Mouse (Mus musculus) NIH3T3 (cell line): Measurements from ENCODE around the gene Nacad.
A peak's percentile ranks its signal among the peaks of the same experiment; 100 is the strongest.

Experiments
- DNase-seq: peaks from one replicate; pipeline ENCODE4 v3.0.0-alpha.2; 2012; ENCODE audit warnings: low read depth

Nacad gene

DNA sequence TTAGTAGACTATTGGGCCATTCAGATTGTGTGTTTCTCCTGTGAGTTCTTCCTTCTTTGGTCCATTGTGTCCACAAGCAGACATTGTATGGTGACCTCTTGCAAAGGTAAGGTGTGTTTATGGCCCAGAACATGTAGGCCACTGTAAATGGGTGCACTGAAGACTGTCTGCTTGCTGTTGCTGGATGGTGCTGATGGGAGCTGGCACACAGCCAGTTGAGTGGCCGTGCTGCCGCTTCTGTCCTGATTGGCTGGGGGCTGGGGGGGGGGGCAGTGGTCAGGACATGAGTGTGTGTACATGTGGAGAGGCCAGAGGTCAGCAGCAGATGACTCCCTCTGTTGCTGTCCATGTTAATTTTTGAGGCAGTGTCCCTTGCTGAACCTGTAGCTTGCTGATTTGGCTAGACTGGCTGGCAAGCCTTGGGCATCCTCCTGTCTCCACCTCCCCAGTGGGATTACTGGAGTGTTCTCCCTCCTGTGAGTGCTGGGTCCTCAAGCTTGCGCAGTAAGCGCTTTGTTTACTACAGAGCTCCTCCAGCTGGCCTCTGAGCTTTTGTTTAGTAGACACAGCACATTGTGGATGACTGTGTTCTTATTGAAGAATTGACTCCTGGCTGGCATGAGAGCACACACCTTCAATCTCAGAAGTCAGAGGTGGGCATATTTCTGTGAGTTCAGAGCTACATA is 25.6 kb downstream of the Nacad start:
- DNase-seq = no peak

- DNase-seq = no peak
These were observed 26.5 kb downstream of the Nacad start for GRCm38 (mm10) chr11:6579361-6579760.

DNA sequence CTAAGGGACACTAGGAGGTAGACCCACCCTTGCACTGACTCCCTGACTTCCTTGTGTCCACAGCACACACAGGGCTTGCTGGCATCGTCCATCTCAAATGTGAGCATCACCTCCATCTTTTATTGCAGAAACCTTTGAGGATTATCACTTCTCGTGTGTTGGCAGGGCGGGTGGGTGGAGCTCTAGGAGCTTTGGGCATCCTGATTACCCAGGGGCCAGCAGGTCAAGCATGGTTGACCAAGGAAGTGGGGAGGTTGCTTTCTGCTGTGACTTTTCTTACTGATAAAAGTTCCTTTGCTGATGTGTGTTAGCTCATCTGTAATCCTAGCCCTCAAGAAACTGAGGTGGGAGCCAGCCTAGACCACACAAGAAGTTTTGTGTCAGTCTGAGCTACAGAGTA is 29.7 kb downstream of the Nacad start:
- DNase-seq = no peak

DNA sequence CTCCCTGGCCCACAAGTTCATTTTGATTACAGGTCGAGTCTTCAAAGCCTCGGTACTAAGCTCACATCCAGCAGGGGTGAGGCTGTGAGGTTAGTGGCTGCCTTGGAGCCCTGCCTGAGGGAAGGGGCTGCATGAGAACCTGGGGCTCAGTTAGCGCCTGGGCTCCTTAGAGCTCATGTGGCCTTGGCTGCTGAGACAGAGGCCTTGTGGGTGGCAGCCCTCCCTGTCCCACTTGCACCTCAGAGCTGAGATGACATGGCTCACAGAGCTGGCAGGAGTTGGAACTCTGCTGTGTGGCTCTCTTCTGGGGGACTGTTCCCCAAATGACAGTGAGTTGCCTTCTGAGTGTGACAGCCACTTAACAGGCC is 36.5 kb downstream of the Nacad start:
- no peak for DNase-seq

DNA sequence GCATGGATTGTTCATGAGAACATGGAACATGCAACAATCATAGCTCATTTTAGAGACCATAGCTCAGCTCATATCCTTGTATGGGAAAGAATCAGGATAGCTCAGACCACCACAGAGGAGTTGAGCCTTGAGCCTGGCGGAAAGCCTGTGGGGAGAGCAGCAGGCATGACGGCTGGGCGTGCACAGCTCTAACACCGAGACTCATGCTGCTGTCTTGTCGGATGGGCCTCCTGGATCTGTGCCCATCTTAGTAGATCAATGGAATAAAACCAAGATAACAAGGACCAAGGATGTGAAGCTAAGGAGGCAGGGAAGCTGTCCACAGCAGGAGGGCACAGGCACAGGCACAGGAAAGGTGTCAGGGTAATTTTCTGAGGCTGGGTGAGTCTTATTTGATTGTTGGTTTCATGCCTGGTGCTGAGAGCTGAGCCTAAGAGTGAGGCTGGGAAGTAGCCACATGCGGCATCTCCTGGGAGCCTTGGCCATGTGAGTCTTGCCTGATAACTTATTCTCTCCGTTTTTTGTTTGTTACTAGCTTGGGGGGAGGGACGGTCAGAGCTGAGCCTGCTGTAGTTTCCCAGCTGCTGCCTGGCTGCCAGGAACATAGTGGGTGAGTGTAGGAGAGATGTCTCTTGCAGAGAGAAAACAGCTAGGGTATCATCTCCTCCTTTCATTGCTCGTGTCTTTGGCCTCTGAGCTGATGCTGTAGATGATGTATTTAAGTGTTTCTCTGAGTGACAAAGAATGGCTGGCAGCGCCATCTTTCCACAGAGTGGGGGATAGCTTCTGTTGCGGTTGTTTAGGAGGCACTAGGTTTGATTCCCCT is 37.1 kb downstream of the Nacad start:
- peak; percentile 43 for DNase-seq

DNA sequence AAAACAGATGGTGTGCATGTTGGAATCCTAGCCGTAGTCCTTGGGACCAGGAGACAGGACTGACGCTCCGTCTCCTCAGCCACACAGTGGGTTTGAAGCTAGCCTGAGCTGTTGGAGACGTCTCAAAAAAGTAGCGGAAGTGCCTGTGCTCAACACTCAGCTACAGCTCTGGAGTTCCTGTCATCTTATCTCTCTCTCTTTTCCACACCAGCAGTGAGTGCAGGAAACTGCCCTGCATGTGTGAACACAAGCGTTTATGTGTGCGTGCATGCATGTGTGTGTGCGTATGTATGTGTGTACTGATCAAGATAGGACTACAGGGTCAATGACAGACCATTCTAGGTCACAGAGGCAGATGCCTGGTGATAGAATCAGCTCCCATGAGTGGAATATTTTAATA is 37.9 kb downstream of the Nacad start:
- DNase-seq = no peak

- no peak for DNase-seq
These were observed 39.4 kb downstream of the Nacad start for GRCm38 (mm10) chr11:6566496-6566895.

- no peak for DNase-seq
These were observed 42.7 kb downstream of the Nacad start for GRCm38 (mm10) chr11:6563201-6563600.

GRCm38 (mm10) chr11:6562359-6562758 is 43.5 kb downstream of the Nacad start:
- DNase-seq = no peak

DNA sequence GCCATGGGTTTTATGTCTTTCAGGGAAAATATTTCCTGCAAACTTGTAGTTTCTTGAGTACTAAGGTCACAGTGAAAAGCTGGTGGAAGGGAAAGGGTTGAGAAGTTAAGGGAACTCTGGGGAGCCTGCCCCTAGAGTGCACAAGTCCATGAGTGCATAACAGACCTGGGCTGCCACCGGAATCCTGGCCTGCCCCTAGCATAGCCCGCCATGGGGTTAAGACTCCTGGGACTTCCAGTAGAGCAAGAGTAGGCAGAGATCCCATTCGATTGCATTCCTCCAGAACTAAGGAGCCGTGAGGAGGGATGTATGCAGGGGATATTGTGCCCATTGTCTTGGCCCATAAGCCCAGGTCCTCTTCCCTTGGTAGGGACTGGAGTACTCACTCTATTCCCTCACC is 44.4 kb downstream of the Nacad start:
- no peak for DNase-seq

- no peak for DNase-seq
These were observed 45.0 kb downstream of the Nacad start for GRCm38 (mm10) chr11:6560655-6561360.

GRCm38 (mm10) chr11:6559996-6560395 is 45.9 kb downstream of the Nacad start:
- DNase-seq = no peak

DNA sequence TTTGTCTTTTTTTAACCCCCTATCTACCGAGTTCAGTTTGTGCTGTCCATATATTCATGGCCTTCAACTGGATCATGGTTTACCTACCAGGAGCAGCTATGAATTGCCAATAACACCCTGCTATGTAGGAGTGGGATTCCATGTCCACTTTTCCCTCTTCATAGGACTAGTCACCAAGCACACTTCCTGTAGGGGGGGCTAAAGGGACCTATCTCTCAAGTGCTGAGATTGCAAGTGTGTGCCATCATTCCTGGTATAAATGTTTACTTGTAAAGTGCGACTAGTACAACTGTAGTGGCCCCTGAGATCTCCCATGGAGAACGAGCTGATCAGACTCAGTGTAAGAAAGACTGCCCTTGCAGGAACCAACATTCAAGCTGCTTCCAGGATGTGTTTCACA is 47.6 kb downstream of the Nacad start:
- peak; percentile 26 for DNase-seq

- no peak for DNase-seq
These were observed 55.7 kb downstream of the Nacad start for GRCm38 (mm10) chr11:6550201-6550600.

- no peak for DNase-seq
These were observed 56.1 kb downstream of the Nacad start for GRCm38 (mm10) chr11:6549770-6550169.
